Mouse (Mus musculus) brain, embryonic 14.5 days (tissue): ENCODE measurements around the gene Grn.

ENCODE experiments used
- CTCF ChIP-seq: fragments of 200-500 bp; IDR thresholded peaks from 2 replicates; pipeline ENCODE4 v1.5.1; 2012; ENCODE audit warnings: inconsistent platforms, mild to moderate bottlenecking, moderate library complexity, borderline replicate concordance; ENCODE audit not compliant: insufficient read depth, insufficient read length; ENCODE audit errors: extremely low read depth
- POLR2A ChIP-seq: fragments of 200-500 bp; IDR thresholded peaks from 2 replicates; pipeline ENCODE4 v1.6.1; 2012; ENCODE audit warnings: mild to moderate bottlenecking, inconsistent platforms, borderline replicate concordance; ENCODE audit not compliant: poor library complexity, insufficient read depth, insufficient read length, severe bottlenecking; ENCODE audit errors: extremely low read depth

- no peak for TF ChIP-seq POLR2A
- no peak for TF ChIP-seq CTCF
Observed at GRCm38 (mm10) chr11:102439093-102440082, 9.3 kb downstream of the Grn start.
